Mouse (Mus musculus) left cerebral cortex, adult 2 months (tissue): ENCODE measurements around the gene Styxl1. TPM values are rescaled to one million over a fixed set of nuclear protein-coding genes. Genes with fewer than 3 reads are reported as not detected.

ENCODE experiments used
- DNase-seq, 2 experiments: peaks; one replicate each; pipeline ENCODE4 v3.0.0; 2021 to 2022; ENCODE audit warnings: low spot score in 2 of 2, mixed read lengths in 1 of 2; ENCODE audit errors: extremely low spot score in 1 of 2
- H3K27ac ChIP-seq: fragments of 200-600 bp; 2 replicates; pipeline ENCODE4 v1.8.1; 2022
- H3K4me3 ChIP-seq: fragments of 200-600 bp; 2 replicates; pipeline ENCODE4 v1.8.1; 2022
- CTCF ChIP-seq: fragments of 200-600 bp; IDR thresholded peaks from 2 replicates; pipeline ENCODE4 v1.8.1; 2022; ENCODE audit warnings: antibody characterized with exemption, mild to moderate bottlenecking, moderate library complexity
- intact Hi-C: fragments of 180-260 bp; cut with DNase I; formaldehyde crosslinking; loops from one replicate; pipeline ENCODE4 v1.15.1; 2025
- total RNA-seq, 2 experiments: library from RNA; stranded (reverse); gene quantifications; 2 replicates each; pipeline ENCODE4 v1.2.3; 2021

Gene Styxl1
- total RNA-seq, 2 experiments from 2014 or later, result not detected

DNA sequence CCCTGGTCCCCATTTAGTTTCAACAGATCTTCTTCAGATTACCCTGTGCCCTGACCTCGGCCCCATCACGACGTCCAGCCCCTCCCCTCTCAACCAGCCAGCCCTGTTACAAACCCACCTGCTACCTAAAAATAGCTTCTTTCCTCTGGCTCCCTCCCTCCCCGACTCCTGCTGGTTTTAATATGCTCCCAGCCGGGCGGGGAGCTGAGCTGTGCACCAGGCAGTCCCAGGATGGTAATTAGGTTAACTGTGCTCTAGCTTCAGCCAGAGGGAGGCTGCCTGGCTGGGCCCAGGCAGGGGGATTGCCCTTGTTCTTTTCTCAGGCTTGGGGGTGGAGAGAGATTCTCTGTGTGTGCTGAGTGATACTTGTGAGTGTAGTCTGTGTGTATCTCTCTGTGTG lies 22.7 kb upstream of the Styxl1 start:
- intact Hi-C loops, result no loop called here
- Histone ChIP-seq H3K4me3 (no peak overlapping the region), H3K27ac (no peak overlapping the region)
- TF ChIP-seq CTCF, result no peak
- DNase-seq, result no peak

DNA sequence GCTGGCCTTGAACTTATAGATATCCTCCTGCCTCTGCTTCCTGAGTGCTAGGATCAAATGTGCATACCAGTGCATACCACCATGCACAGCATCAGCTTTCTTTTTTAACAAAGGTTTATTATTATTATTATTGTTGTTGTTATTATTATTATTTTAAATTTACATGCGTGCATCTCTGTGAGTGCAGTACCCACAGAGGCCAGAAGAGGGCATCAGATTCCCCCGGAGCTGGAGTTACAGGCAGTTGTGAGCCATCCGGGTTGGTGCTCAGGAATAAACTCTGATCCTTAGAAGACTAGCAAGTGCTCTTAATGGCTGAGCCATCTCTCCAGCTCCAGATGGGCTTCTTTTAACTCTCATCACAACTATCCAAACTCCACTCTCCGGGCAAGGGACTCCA lies 21.6 kb upstream of the Styxl1 start:
- no peak for DNase-seq
- H3K4me3 ChIP-seq, result no peak overlapping the region
- intact Hi-C loops, result no loop called here
- peak; percentile 66 for TF ChIP-seq CTCF
- no peak overlapping the region for H3K27ac ChIP-seq

DNA sequence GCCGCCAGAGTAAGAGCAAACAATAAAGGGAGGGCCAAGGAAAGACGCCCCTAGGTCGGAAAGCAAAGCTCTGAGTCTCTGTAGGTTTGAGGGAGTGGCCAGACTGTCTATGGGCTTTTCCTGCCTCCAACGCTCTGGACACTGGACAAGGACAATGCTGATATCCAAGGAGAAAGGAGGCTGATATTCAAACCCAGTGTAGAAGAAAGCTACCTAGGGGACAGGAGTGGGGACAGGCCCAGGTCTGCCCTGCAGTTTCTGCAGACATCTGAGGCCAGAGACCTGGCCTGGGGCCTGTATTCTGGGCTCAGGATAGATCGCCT lies 16.6 kb upstream of the Styxl1 start:
- H3K27ac ChIP-seq, result peak overlapping the region; percentile 75
- no peak for DNase-seq

DNA sequence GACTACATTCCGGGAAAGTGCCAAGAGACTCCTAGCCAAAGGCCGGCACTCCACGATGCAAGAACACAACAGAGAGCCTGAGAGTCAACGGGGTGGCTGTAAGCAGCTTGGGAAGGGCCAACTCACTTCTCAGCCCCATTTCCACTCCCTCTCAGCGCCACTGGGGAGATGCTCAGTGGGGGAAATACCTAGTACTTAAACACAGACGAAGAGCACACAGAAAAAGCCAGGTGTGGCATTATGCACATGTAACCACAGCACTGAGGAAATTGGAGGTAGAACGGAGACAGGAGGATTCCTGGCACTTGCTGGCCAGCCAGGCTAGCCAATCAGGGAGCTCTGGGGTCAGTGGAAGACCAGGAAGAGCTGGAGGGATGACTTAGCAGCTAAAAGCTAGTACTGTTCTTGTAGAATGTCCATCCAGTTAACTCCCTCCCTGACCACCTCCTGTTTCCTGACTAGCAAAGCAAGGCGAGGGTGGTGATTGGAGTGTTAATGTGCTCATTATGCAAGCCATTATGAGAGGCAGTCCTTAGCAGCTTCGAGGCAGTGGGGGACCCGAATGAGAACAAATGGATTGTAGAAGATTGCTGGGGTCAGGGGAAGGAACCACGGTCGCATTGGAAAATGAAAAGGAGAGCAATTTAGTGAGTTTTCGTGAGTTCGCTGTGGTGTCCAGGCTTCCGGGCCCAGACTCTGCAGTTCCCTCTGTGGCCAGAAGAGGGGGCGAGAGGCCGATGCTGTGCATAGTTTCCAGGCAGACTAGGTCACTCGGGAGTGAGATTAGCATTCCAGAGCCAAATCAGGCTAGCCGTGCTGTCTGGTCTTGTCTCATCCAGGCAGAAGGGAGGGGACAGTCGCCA lies 16.0 kb upstream of the Styxl1 start:
- intact Hi-C loops, result loop anchor here (1.0 kb wide), 1 partner anchor 61 kb away; no protein-coding TSS in a partner anchor
- TF ChIP-seq CTCF, result peak; percentile 100

More for the DNA sequence above, 16.6 kb upstream of the Styxl1 start:
- no peak for TF ChIP-seq CTCF
- no peak overlapping the region; the same call in 1 of the 2 replicates for H3K4me3 ChIP-seq
- intact Hi-C loops, result loop anchor here (1.0 kb wide), 1 partner anchor 60 kb away; no protein-coding TSS in a partner anchor

DNA sequence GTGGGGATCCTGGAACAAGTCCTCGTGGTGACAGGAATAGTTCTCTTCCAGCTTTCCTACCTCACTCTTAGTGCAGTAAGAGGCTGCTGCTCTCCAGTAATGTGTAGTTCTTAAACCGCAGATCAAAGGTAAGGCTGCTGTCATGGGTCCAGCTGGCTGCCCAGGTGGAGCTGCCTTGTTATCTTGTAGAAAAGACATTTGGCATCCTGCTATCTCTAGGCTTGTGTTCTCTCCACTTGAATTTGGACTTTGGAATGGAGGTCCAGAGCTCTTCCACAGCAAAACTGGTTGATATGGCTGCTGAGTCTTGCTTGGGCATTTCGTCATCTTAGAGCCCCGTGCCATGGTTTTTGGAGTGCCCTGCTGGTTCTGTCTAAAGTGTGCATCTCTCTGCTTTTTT lies 4.7 kb upstream of the Styxl1 start:
- no peak for TF ChIP-seq CTCF
- no peak for DNase-seq
- H3K4me3 ChIP-seq, result no peak overlapping the region
- intact Hi-C loops, result no loop called here
- no peak overlapping the region for H3K27ac ChIP-seq

More for the DNA sequence above, 16.0 kb upstream of the Styxl1 start:
- peak; percentile 85 to 94 for DNase-seq
- H3K4me3 ChIP-seq, result peak overlapping the region; percentile 24
- H3K27ac ChIP-seq, result peak overlapping the region; percentile 75

DNA sequence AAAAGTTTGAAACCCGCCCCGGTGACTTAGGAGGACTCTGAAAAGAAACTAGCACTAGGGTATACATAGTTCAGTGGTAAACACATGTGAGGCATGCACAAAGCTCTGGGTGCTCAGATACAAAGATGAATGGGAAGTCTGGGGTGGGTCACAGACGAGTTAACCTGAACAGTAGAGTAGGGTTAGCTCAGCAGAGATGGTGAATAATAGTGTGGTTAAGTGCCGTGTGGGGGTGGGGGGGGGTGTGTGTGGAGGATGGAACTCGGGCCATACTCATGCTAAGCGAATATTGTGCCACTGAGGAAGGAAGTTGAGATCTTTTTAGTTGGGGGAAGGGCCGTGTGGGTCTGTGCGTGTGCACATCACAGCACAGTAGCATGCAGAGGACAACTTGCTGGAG lies 2.1 kb upstream of the Styxl1 start:
- intact Hi-C loops, result no loop called here
- no peak for DNase-seq
- peak overlapping the region; percentile 14 for H3K4me3 ChIP-seq
- no peak overlapping the region for H3K27ac ChIP-seq
- no peak for TF ChIP-seq CTCF

DNA sequence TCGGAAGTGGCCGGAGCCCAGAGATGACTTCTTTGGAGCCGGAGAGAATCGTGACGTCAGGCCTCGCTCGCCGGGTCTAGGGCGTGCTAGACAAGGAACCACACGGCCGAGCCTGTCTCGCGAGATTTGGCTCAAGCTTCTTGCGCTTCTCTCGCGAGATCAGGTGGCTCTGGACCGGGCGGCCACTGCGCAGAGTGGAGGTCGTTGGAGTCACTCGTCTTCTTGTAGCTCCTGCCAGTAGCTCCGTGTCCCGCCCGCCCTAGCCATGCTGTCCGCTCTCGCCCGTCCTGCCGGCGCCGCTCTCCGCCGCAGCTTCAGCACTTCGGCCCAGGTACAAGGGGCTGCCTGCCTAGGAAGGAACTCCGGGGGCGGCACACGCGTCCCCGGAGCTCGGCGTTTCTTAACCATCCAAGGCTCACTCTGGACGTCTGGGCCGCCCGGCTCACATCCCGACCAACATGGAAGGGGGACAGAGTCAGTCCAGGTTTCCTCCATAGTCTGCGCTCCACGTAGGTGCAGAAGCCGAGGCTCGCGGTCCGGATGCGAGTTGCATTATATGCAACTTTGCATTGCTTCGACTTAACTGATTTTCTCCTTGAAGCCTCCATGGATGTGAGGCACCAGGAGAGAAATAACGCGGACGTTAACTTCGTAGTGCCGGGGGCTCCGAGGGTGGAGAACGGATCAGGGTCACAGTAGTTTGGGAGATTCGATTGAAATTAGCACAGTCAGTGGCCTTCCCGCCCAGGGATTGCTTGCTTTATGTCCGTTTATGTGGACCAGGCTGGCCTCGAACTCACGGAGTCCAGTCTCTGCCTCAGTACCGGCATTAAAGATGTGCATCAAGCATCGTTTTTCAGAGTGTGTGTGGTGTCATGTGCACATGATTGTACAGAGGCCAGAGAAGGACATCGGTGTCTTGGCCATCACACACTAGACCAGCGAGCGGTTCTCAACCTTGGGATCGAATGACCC lies 573 bp upstream of the Styxl1 start, which contains the start of gene Mdh2:
Gene Mdh2, plus strand, starts transcription at position 10 of the 975 bp plus-strand sequence.
- no peak for TF ChIP-seq CTCF
- peak; percentile 98 to 99 for DNase-seq

DNA sequence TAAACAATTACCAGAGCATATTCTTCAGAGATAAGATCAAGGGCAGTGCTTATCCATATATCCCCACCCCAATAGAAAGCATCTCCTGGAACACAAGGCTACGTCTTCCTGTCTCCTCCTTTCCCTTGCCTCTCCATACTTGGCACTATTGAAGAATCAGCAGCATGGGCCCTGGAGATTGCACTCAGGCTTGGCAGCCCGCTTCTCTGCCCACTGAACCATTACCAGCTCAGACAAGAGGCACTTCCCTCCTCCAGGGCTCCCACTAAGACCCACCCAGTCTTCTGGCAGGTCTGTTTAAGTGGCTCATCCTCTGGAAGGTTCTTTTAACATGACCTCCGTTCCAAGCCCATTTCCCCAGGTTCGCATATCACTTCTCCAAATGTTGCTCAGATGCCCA lies 1.6 kb downstream of the Styxl1 start:
- intact Hi-C loops, result no loop called here

More for the DNA sequence above, 573 bp upstream of the Styxl1 start, which contains the start of gene Mdh2:
- H3K4me3 ChIP-seq, result peak within 1 kb of the TSS; percentile 82
- peak within 1 kb of the TSS; percentile 97 for H3K27ac ChIP-seq
- intact Hi-C loops, result no loop called here

DNA sequence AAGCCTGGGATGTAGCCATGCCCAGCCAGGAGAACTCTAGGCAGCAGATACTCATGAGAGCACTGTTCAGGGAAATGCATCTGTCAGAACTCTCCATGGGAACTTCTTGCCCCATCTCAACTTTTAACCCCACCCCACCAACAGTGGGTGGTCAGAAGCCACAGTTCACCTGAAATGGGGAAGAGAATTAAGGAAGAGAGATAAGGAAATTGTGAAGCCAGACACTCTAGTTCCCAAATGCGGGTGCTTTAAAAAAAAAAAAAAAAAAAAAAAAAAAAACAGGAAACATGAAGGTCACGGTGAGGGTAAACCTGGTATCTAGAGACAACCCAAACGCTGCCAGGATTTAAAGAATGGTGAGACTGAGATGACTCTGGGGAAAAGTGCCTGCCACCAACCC lies 5.7 kb downstream of the Styxl1 start:
- intact Hi-C loops, result no loop called here

More for the DNA sequence above, 1.6 kb downstream of the Styxl1 start:
- TF ChIP-seq CTCF, result no peak
- no peak overlapping the region for H3K27ac ChIP-seq
- H3K4me3 ChIP-seq, result no peak overlapping the region
- DNase-seq, result no peak

DNA sequence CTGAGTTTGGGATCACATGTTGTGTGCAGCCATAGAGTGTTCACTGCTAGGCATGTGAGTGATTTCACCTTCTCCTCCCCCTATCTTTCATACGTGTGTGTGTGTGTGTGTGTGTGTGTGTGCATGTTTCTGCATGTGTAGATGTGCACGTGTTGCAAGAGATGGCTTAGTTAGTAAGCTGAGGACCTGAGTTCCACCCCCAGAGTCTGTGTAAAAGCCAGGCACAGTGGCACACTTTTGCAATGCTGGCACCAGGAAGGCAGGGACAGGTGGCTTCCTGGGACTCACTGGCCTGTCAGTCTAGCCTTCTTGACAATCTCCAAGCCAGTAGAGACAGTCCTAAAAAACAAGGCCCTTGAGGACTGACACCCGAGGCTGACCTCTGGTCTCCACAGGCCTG lies 13.2 kb downstream of the Styxl1 start:
- Histone ChIP-seq H3K27ac (no peak overlapping the region), H3K4me3 (no peak overlapping the region)
- TF ChIP-seq CTCF, result no peak
- intact Hi-C loops, result loop anchor here (5.0 kb wide), 2 partner anchors 213 to 363 kb away; no protein-coding TSS in a partner anchor
- no peak for DNase-seq

More for the DNA sequence above, 5.7 kb downstream of the Styxl1 start:
- H3K4me3 ChIP-seq, result no peak overlapping the region
- H3K27ac ChIP-seq, result no peak overlapping the region
- no peak for DNase-seq
- TF ChIP-seq CTCF, result no peak

DNA sequence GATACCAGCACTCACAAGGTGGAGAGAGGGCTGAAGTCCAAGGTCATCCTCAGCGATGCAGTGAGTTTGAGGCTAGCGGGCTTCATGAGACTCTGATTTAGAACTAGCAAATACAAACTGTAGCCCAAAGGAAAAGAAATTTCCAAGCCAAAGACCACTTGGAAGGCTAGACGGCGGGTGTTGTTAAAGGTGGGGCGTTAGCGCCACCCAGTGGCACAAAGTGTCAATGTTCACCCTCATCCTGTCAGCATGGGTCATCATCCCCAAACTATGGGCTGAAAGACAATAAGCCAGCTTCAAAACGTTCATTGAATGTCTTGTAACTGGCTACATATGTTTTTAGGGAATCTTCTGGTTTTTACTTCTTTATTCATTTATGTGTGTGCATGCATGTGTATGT lies 14.7 kb downstream of the Styxl1 start:
- intact Hi-C loops, result loop anchor here (2.0 to 5.0 kb wide), 4 partner anchors 133 to 361 kb away; no protein-coding TSS in a partner anchor
- Histone ChIP-seq H3K4me3 (no peak overlapping the region), H3K27ac (no peak overlapping the region)
- DNase-seq, result peak; percentile 56 to 68
- peak; percentile 89 for TF ChIP-seq CTCF
